Mouse (Mus musculus): ENCODE measurements around the gene Gstt1. TPM values are rescaled to one million over a fixed set of nuclear protein-coding genes. Genes with fewer than 3 reads are reported as not detected.

Gstt1 gene
- polyA plus RNA-seq, 1 experiment from 2014 or later = 36.2 TPM

GRCm38 (mm10) chr10:75756719-75757118 lies 41.7 kb downstream of the Gstt1 start:
- H3K27ac ChIP-seq (ENCODE audit: low read length) = no peak overlapping the region
- no peak overlapping the region for H3K4me3 ChIP-seq (ENCODE audit: low read length)
- H3K4me1 ChIP-seq (replicated peaks; ENCODE audit: control insufficient read depth, insufficient read depth, low read length) = no peaks in the 10 kb centered on the region
- no peaks in the 10 kb centered on the region for H3K27me3 ChIP-seq (ENCODE audit: control insufficient read depth, insufficient read depth, low read depth, low read length)
- no peak for ATAC-seq (ENCODE audit: low read depth)
- 90% methylated on average over 11 of the region's 11 CpGs for WGBS
- H3K9me3 ChIP-seq (ENCODE audit: control insufficient read depth, low read length) = no peaks in the 10 kb centered on the region
- no peak overlapping the region for H3K9ac ChIP-seq (ENCODE audit: low read length)
- H3K36me3 ChIP-seq (ENCODE audit: control insufficient read depth, insufficient read depth, low read length) = peaks cover 29% of the 10 kb centered on the region
- H3K4me2 ChIP-seq (ENCODE audit: low read depth, low read length) = no peak overlapping the region

GRCm38 (mm10) chr10:75744017-75744416 lies 54.4 kb downstream of the Gstt1 start:
- ATAC-seq (ENCODE audit: low read depth) = peak; percentile 86
- H3K27me3 ChIP-seq (ENCODE audit: control insufficient read depth, insufficient read depth, low read depth, low read length) = no peaks in the 10 kb centered on the region
- H3K4me1 ChIP-seq (replicated peaks; ENCODE audit: control insufficient read depth, insufficient read depth, low read length) = no peaks in the 10 kb centered on the region
- no peak overlapping the region for H3K27ac ChIP-seq (ENCODE audit: low read length)
- H3K4me3 ChIP-seq (ENCODE audit: low read length) = no peak overlapping the region
- H3K9me3 ChIP-seq (ENCODE audit: control insufficient read depth, low read length) = no peaks in the 10 kb centered on the region
- peaks cover 25% of the 10 kb centered on the region for H3K36me3 ChIP-seq (ENCODE audit: control insufficient read depth, insufficient read depth, low read length)
- WGBS = 39% methylated on average over 3 of the region's 3 CpGs
- H3K4me2 ChIP-seq (ENCODE audit: low read depth, low read length) = no peak overlapping the region
- no peak overlapping the region for H3K9ac ChIP-seq (ENCODE audit: low read length)

GRCm38 (mm10) chr10:75743369-75743768 lies 55.0 kb downstream of the Gstt1 start:
- Histone ChIP-seq H3K4me3 (ENCODE audit: low read length) (no peak overlapping the region), H3K4me2 (ENCODE audit: low read depth, low read length) (no peak overlapping the region), H3K9me3 (ENCODE audit: control insufficient read depth, low read length) (no peaks in the 10 kb centered on the region), H3K27ac (ENCODE audit: low read length) (no peak overlapping the region), H3K9ac (ENCODE audit: low read length) (no peak overlapping the region), H3K4me1 (replicated peaks; ENCODE audit: control insufficient read depth, insufficient read depth, low read length) (no peaks in the 10 kb centered on the region), H3K27me3 (ENCODE audit: control insufficient read depth, insufficient read depth, low read depth, low read length) (no peaks in the 10 kb centered on the region), H3K36me3 (ENCODE audit: control insufficient read depth, insufficient read depth, low read length) (peaks cover 25% of the 10 kb centered on the region)
- no peak for ATAC-seq (ENCODE audit: low read depth)
- 91% methylated on average over 12 of the region's 12 CpGs for WGBS

GRCm38 (mm10) chr10:75740866-75741265 lies 57.5 kb downstream of the Gstt1 start:
- no peak for ATAC-seq (ENCODE audit: low read depth)
- no peaks in the 10 kb centered on the region for H3K9me3 ChIP-seq (ENCODE audit: control insufficient read depth, low read length)
- 96% methylated on average over 3 of the region's 3 CpGs for WGBS
- H3K4me1 ChIP-seq (replicated peaks; ENCODE audit: control insufficient read depth, insufficient read depth, low read length) = no peaks in the 10 kb centered on the region
- no peak overlapping the region for H3K9ac ChIP-seq (ENCODE audit: low read length)
- H3K27ac ChIP-seq (ENCODE audit: low read length) = no peak overlapping the region
- no peak overlapping the region for H3K4me2 ChIP-seq (ENCODE audit: low read depth, low read length)
- no peaks in the 10 kb centered on the region for H3K27me3 ChIP-seq (ENCODE audit: control insufficient read depth, insufficient read depth, low read depth, low read length)
- H3K36me3 ChIP-seq (ENCODE audit: control insufficient read depth, insufficient read depth, low read length) = peaks cover 24% of the 10 kb centered on the region
- no peak overlapping the region for H3K4me3 ChIP-seq (ENCODE audit: low read length)

Other genes with a start within 250 kb of the Gstt1 start
- 1.7 and 1.9 TPM in 2 replicates for gene Lrrc75b, start 238.3 kb downstream of the Gstt1 start, polyA plus RNA-seq (2015; fragmentation: Nextera tagmentation; extraction: Ambion mirVana)
- gene Ggt1, start 237.0 kb downstream of the Gstt1 start, polyA plus RNA-seq (2015; fragmentation: Nextera tagmentation; extraction: Ambion mirVana) = 1.7 and 2.3 TPM in 2 replicates
- 2.5 and 5.2 TPM in 2 replicates for gene Ggt5, start 209.2 kb downstream of the Gstt1 start, polyA plus RNA-seq (2015; fragmentation: Nextera tagmentation; extraction: Ambion mirVana)
- 11.0 and 13.0 TPM in 2 replicates for gene Susd2, start 154.6 kb downstream of the Gstt1 start, polyA plus RNA-seq (2015; fragmentation: Nextera tagmentation; extraction: Ambion mirVana)
- gene Cabin1, start 34.2 kb downstream of the Gstt1 start, polyA plus RNA-seq (2015; fragmentation: Nextera tagmentation; extraction: Ambion mirVana) = 39.7 and 48.8 TPM in 2 replicates
- gene Ddt, start 25.2 kb downstream of the Gstt1 start, polyA plus RNA-seq (2015; fragmentation: Nextera tagmentation; extraction: Ambion mirVana) = 69.0 and 74.3 TPM in 2 replicates
- 0.41 and 0.65 TPM in 2 replicates for gene Gm20441, start 17.6 kb downstream of the Gstt1 start, polyA plus RNA-seq (2015; fragmentation: Nextera tagmentation; extraction: Ambion mirVana)
- 34.2 and 36.4 TPM in 2 replicates for gene Gstt3, start 17.2 kb downstream of the Gstt1 start, polyA plus RNA-seq (2015; fragmentation: Nextera tagmentation; extraction: Ambion mirVana)
- not detected in 2 replicates for gene Gstt4, start 24.0 kb upstream of the Gstt1 start, polyA plus RNA-seq (2015; fragmentation: Nextera tagmentation; extraction: Ambion mirVana)
- 51.9 and 60.7 TPM in 2 replicates for gene Gstt2, start 38.8 kb upstream of the Gstt1 start, polyA plus RNA-seq (2015; fragmentation: Nextera tagmentation; extraction: Ambion mirVana)
- 1,432 and 1,479 TPM in 2 replicates for gene Mif, start 61.7 kb upstream of the Gstt1 start, polyA plus RNA-seq (2015; fragmentation: Nextera tagmentation; extraction: Ambion mirVana)
- 2.3 and 3.5 TPM in 2 replicates for gene Derl3, start 94.8 kb upstream of the Gstt1 start, polyA plus RNA-seq (2015; fragmentation: Nextera tagmentation; extraction: Ambion mirVana)
- 191 and 197 TPM in 2 replicates for gene Smarcb1, start 123.0 kb upstream of the Gstt1 start, polyA plus RNA-seq (2015; fragmentation: Nextera tagmentation; extraction: Ambion mirVana)
- gene Chchd10, start 134.5 kb upstream of the Gstt1 start, polyA plus RNA-seq (2015; fragmentation: Nextera tagmentation; extraction: Ambion mirVana) = 68.7 and 70.0 TPM in 2 replicates
- gene Mmp11, start 137.9 kb upstream of the Gstt1 start, polyA plus RNA-seq (2015; fragmentation: Nextera tagmentation; extraction: Ambion mirVana) = 74.1 and 77.1 TPM in 2 replicates
- 0.97 and 1.0 TPM in 2 replicates for gene Gm867, start 142.1 kb upstream of the Gstt1 start, polyA plus RNA-seq (2015; fragmentation: Nextera tagmentation; extraction: Ambion mirVana)
- 0.60 and 1.0 TPM in 2 replicates for gene Vpreb3, start 144.5 kb upstream of the Gstt1 start, polyA plus RNA-seq (2015; fragmentation: Nextera tagmentation; extraction: Ambion mirVana)
- not detected in 2 replicates for gene Gm5134, start 155.9 kb upstream of the Gstt1 start, polyA plus RNA-seq (2015; fragmentation: Nextera tagmentation; extraction: Ambion mirVana)
- 18.6 TPM in 2 replicates for gene Zfp280b, start 234.1 kb upstream of the Gstt1 start, polyA plus RNA-seq (2015; fragmentation: Nextera tagmentation; extraction: Ambion mirVana)